Mouse (Mus musculus): Measurements from ENCODE around the gene Zfp691. TPM values are rescaled to one million over a fixed set of nuclear protein-coding genes. Genes with fewer than 3 reads are reported as not detected.

Gene Zfp691
- polyA plus RNA-seq, 1 experiment from 2014 or later, result 7.8 TPM

DNA sequence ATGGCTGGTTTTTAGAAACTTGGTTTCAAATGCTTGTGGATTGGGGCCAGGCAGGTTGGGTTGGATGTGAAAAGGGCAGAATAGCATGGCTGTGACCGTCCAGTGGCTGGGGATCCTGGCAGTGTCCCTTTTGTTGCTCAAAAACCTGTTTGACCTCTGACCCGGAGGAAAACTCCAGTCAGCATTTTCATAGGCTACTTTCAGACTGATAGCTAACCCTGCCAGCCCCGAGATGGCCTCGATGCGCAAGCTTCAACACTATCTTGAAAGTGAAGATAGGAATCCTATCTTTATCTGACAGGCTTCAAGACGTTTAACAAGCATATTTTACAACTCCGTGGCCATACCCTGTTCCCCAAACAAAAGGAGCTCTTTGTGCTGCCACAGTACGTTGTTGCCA, 36.7 kb downstream of the Zfp691 start:
- no peak overlapping the region for H3K4me3 ChIP-seq
- 68% methylated on average over 8 of the region's 8 CpGs for whole genome bisulfite sequencing
- no peaks in the 10 kb centered on the region for H3K27me3 ChIP-seq
- H3K36me3 ChIP-seq, result peaks cover 53% of the 10 kb centered on the region
- H3K4me1 ChIP-seq, result no peaks in the 10 kb centered on the region
- H3K9me3 ChIP-seq, result no peaks in the 10 kb centered on the region
- H3K27ac ChIP-seq, result no peak overlapping the region
- no peak overlapping the region for H3K4me2 ChIP-seq
- H3K9ac ChIP-seq, result no peak overlapping the region
- no peak for ATAC-seq (ENCODE audit: borderline replicate concordance, extremely low read depth, low FRiP score, low TSS enrichment)

- no peak overlapping the region for H3K4me3 ChIP-seq
- 90% methylated on average over 13 of the region's 13 CpGs for WGBS
- ATAC-seq (ENCODE audit: borderline replicate concordance, extremely low read depth, low FRiP score, low TSS enrichment), result no peak
- H3K27ac ChIP-seq, result no peak overlapping the region
- no peak overlapping the region for H3K9ac ChIP-seq
- no peaks in the 10 kb centered on the region for H3K4me1 ChIP-seq
- H3K27me3 ChIP-seq, result no peaks in the 10 kb centered on the region
- H3K36me3 ChIP-seq, result peaks cover 66% of the 10 kb centered on the region
- no peaks in the 10 kb centered on the region for H3K9me3 ChIP-seq
- H3K4me2 ChIP-seq, result no peak overlapping the region
Measured at GRCm38 (mm10) chr4:119133860-119134259, 40.1 kb downstream of the Zfp691 start.

GRCm38 (mm10) chr4:119133306-119133705, 40.7 kb downstream of the Zfp691 start:
- no peaks in the 10 kb centered on the region for H3K27me3 ChIP-seq
- H3K36me3 ChIP-seq, result peaks cover 70% of the 10 kb centered on the region
- no peaks in the 10 kb centered on the region for H3K4me1 ChIP-seq
- H3K4me3 ChIP-seq, result no peak overlapping the region
- no peak overlapping the region for H3K27ac ChIP-seq
- no peaks in the 10 kb centered on the region for H3K9me3 ChIP-seq
- 87% methylated on average over 13 of the region's 13 CpGs for WGBS
- ATAC-seq (ENCODE audit: borderline replicate concordance, extremely low read depth, low FRiP score, low TSS enrichment), result no peak
- no peak overlapping the region for H3K9ac ChIP-seq
- no peak overlapping the region for H3K4me2 ChIP-seq

DNA sequence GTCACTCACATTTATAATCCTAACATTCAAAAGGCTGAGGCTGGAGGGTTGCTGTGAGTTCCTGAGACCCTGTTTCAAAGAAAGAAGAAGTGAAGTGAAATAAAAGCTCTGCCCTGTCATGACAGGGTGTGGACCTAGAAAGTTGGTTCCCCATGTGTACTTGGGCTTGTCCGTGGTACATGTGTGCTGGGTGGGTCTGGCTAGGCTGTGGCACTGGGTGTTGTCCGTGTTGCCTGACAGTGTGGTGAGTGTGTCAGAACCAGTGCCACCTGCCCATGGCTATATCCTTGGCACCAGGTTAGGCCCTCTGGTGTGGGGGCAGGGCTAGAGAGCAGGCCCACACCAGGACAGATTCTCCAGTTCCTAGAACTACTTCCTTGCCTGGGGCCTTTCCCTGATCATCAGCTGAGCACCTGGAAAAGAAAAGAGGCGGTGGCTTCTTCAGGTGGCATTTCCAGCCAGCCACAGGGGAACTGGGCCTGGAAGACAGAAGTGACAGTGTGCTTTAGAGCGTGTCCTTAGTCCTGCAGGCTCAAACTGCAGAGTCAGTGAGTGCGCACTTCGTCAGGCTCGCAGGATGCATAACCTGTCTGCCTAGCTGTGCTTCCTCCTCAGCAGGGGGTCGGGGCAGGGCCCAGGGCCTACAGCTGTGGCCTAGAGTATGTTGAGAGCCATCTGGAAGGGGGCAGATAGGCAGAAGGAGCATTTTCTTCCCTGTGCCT, 42.6 kb downstream of the Zfp691 start:
- Histone ChIP-seq H3K36me3 (peaks cover 62% of the 10 kb centered on the region), H3K27me3 (no peaks in the 10 kb centered on the region), H3K4me3 (no peak overlapping the region), H3K27ac (no peak overlapping the region), H3K4me2 (no peak overlapping the region), H3K9me3 (no peaks in the 10 kb centered on the region), H3K4me1 (0 out of 2 replicates have a peak, but pooled peaks cover 3% of the 10 kb centered on the region), H3K9ac (no peak overlapping the region)
- WGBS, result 89% methylated on average over 8 of the region's 8 CpGs
- ATAC-seq (ENCODE audit: borderline replicate concordance, extremely low read depth, low FRiP score, low TSS enrichment), result no peak

DNA sequence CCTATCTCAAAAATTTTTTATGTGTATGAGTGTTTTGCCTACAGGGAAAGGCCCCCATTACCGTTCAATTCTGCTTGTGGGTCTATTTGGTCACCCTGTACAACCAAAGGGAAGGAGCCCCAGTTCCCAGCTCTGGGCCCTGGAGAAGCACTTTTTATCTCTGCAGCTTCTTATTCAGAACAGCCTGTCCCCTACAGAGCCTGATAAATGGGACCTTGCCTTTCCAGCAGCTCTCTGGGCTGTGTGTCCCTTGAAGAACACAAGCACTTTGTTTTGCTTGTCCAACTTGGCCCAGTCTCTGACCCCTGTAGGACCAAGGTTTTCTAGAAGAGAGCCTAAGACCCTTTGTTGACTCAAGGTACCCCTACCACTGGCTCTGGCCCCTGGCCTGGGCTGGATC, 44.9 kb downstream of the Zfp691 start:
- Histone ChIP-seq H3K4me2 (no peak overlapping the region), H3K9ac (no peak overlapping the region), H3K4me3 (no peak overlapping the region), H3K36me3 (peaks cover 44% of the 10 kb centered on the region), H3K4me1 (peaks cover 13% of the 10 kb centered on the region; the same call in 1 of the 2 replicates), H3K9me3 (no peaks in the 10 kb centered on the region), H3K27ac (no peak overlapping the region), H3K27me3 (no peaks in the 10 kb centered on the region)
- 92% methylated on average over 1 of the region's 1 CpGs for WGBS
- ATAC-seq (ENCODE audit: borderline replicate concordance, extremely low read depth, low FRiP score, low TSS enrichment), result no peak

GRCm38 (mm10) chr4:119128547-119128946, 45.4 kb downstream of the Zfp691 start:
- peaks cover 13% of the 10 kb centered on the region; the same call in 1 of the 2 replicates for H3K4me1 ChIP-seq
- H3K4me2 ChIP-seq, result no peak overlapping the region
- H3K36me3 ChIP-seq, result peaks cover 44% of the 10 kb centered on the region
- H3K27ac ChIP-seq, result no peak overlapping the region
- H3K9ac ChIP-seq, result no peak overlapping the region
- H3K9me3 ChIP-seq, result no peaks in the 10 kb centered on the region
- ATAC-seq (ENCODE audit: borderline replicate concordance, extremely low read depth, low FRiP score, low TSS enrichment), result no peak
- 84% methylated on average over 7 of the region's 7 CpGs for WGBS
- no peak overlapping the region for H3K4me3 ChIP-seq
- H3K27me3 ChIP-seq, result no peaks in the 10 kb centered on the region

GRCm38 (mm10) chr4:119127229-119127628, 46.8 kb downstream of the Zfp691 start:
- H3K4me2 ChIP-seq, result no peak overlapping the region
- H3K4me3 ChIP-seq, result no peak overlapping the region
- ATAC-seq (ENCODE audit: borderline replicate concordance, extremely low read depth, low FRiP score, low TSS enrichment), result no peak
- 52% methylated on average over 6 of the region's 6 CpGs for WGBS
- peaks cover 13% of the 10 kb centered on the region; the same call in 1 of the 2 replicates for H3K4me1 ChIP-seq
- H3K27ac ChIP-seq, result no peak overlapping the region
- H3K9ac ChIP-seq, result no peak overlapping the region
- H3K36me3 ChIP-seq, result peaks cover 40% of the 10 kb centered on the region
- no peaks in the 10 kb centered on the region for H3K9me3 ChIP-seq
- H3K27me3 ChIP-seq, result no peaks in the 10 kb centered on the region

DNA sequence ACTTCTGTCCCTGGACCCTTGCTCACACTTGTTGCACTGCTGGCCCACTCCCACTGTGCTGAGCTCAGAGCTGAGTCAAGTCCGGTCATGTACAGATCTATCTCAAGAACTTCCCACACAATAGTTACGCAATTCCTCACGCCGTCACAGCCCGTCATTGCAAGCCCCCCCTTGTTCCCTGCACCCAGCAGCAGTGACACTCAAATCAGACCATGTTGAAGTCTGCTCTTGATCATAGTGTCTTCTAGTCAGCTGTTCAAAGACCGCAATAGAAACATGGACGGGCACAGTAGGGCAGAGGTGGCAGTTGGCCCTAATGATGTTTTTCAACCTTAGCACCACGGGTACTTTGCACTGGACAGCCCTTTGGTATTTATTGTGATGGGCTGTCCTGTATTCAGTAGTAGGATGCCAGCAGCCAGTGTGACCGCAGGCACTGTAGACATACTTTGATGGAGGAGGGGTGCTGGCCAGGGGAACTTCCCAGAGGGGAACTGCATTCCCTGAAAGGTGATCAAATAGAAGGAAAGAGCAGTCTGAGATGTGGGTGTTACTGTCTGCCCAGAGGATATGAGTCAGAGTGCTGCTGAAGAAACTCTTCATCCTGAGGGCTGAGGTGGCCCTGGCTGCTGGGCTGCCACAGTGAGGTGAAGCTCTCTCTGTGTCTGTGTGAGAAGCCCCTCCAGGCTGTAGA, 48.3 kb downstream of the Zfp691 start:
- no peak overlapping the region for H3K27ac ChIP-seq
- H3K36me3 ChIP-seq, result peaks cover 39% of the 10 kb centered on the region; the same call in 1 of the 2 replicates
- no peaks in the 10 kb centered on the region for H3K27me3 ChIP-seq
- WGBS, result 63% methylated on average over 9 of the region's 9 CpGs
- no peaks in the 10 kb centered on the region for H3K9me3 ChIP-seq
- no peak overlapping the region for H3K9ac ChIP-seq
- no peak overlapping the region for H3K4me2 ChIP-seq
- peak; percentile 24; the same call in 1 of the 2 replicates for ATAC-seq (ENCODE audit: borderline replicate concordance, extremely low read depth, low FRiP score, low TSS enrichment)
- H3K4me1 ChIP-seq, result peaks cover 22% of the 10 kb centered on the region; the same call in 1 of the 2 replicates
- no peak overlapping the region for H3K4me3 ChIP-seq

- no peak for ATAC-seq (ENCODE audit: borderline replicate concordance, extremely low read depth, low FRiP score, low TSS enrichment)
- 74% methylated on average over 2 of the region's 2 CpGs for WGBS
- no peaks in the 10 kb centered on the region for H3K9me3 ChIP-seq
- H3K4me2 ChIP-seq, result no peak overlapping the region
- H3K9ac ChIP-seq, result no peak overlapping the region
- no peaks in the 10 kb centered on the region for H3K27me3 ChIP-seq
- no peak overlapping the region for H3K27ac ChIP-seq
- H3K4me1 ChIP-seq, result peaks cover 25% of the 10 kb centered on the region; the same call in 1 of the 2 replicates
- H3K4me3 ChIP-seq, result no peak overlapping the region
- peaks cover 48% of the 10 kb centered on the region for H3K36me3 ChIP-seq
Measured at GRCm38 (mm10) chr4:119124771-119125273, 49.2 kb downstream of the Zfp691 start.

DNA sequence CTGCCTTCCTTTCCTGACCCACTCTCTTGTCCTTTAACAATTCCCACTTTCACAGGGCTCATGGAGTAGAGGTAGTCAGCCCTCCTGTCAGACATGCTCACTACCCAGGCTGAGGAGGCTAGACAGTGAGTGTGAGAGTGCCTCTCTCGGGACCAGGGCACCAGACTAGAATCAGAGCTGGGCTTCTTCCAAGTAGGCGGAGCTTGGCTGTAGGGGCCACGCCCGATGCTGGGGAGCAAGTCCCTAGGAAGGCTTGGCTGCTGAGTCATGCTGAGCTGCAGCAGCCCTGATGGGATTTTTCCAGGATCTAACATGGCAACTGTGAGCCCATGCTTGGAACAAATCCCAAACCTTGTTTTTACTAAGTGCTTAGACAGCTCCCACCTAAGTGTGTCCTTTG, 52.7 kb downstream of the Zfp691 start:
- H3K27ac ChIP-seq, result no peak overlapping the region
- no peaks in the 10 kb centered on the region for H3K9me3 ChIP-seq
- H3K36me3 ChIP-seq, result peaks cover 38% of the 10 kb centered on the region
- no peak overlapping the region for H3K4me3 ChIP-seq
- H3K4me1 ChIP-seq, result peaks cover 41% of the 10 kb centered on the region
- peak; percentile 28; the same call in 1 of the 2 replicates for ATAC-seq (ENCODE audit: borderline replicate concordance, extremely low read depth, low FRiP score, low TSS enrichment)
- no peaks in the 10 kb centered on the region for H3K27me3 ChIP-seq
- H3K9ac ChIP-seq, result no peak overlapping the region
- 34% methylated on average over 4 of the region's 4 CpGs for WGBS
- no peak overlapping the region for H3K4me2 ChIP-seq

- Histone ChIP-seq H3K4me1 (peaks cover 52% of the 10 kb centered on the region), H3K36me3 (peaks cover 38% of the 10 kb centered on the region)
- 86% methylated on average over 6 of the region's 6 CpGs for WGBS
Measured at GRCm38 (mm10) chr4:119120095-119120494, 53.9 kb downstream of the Zfp691 start.

More at GRCm38 (mm10) chr4:119120095-119120494, 53.9 kb downstream of the Zfp691 start:
- no peak overlapping the region for H3K27ac ChIP-seq
- no peaks in the 10 kb centered on the region for H3K9me3 ChIP-seq
- no peak for ATAC-seq (ENCODE audit: borderline replicate concordance, extremely low read depth, low FRiP score, low TSS enrichment)
- H3K4me3 ChIP-seq, result no peak overlapping the region
- H3K4me2 ChIP-seq, result no peak overlapping the region
- H3K27me3 ChIP-seq, result no peaks in the 10 kb centered on the region
- no peak overlapping the region for H3K9ac ChIP-seq
